Mouse (Mus musculus): Measurements from ENCODE around the gene Por.

DNA sequence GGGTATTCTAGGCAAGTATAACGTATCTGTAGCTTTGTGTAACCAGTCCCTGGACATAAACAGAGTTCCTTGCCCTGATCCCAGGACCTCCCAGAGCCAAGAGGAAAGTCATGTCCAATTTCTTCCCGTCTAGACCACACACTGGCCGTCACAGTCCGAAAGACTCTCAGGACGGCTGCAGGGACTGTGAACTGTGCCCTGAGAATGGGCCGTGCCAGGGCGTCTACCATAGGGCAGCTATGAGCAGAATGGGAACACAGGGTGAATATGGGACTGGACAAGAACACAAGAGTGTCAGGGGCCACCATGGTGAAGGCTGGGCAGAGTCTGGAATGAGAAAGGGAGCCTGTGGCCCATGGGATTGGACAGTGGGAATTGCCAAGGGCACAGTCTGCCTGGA, 9.3 kb upstream of the Por start:
- no peak for TF ChIP-seq ZNF384 (IDR thresholded peaks at IDR 0.05; ENCODE audit: low read depth, low read length)
- TF ChIP-seq ZC3H11A (IDR thresholded peaks at IDR 0.05; ENCODE audit: borderline replicate concordance, low read depth, low read length): no peak
- no peak for TF ChIP-seq HCFC1 (IDR thresholded peaks at IDR 0.05; ENCODE audit: borderline replicate concordance, insufficient read depth, low read length)
- no peak for TF ChIP-seq CHD2 (IDR thresholded peaks at IDR 0.05; ENCODE audit: low read depth, low read length)
- TF ChIP-seq MAFK (IDR thresholded peaks at IDR 0.05; ENCODE audit: insufficient read depth, low read depth, low read length): no peak
